Mouse (Mus musculus) urinary bladder, postnatal 4 days (tissue): Measurements from ENCODE around the gene Ilvbl.
"Not testable (repeated sequence)": the region's sequence is repeated elsewhere in the genome, so short reads cannot be mapped to it uniquely, and the experiment has no call there.

Source experiments
- DNase-seq, 2 experiments: peaks; one replicate each; pipeline ENCODE4 v3.0.0; 2021 to 2022; ENCODE audit warnings: low spot score in 2 of 2

Gene Ilvbl

GRCm38 (mm10) chr10:78590744-78591143 lies 16.6 kb downstream of the Ilvbl start:
- DNase-seq = no peak

DNA sequence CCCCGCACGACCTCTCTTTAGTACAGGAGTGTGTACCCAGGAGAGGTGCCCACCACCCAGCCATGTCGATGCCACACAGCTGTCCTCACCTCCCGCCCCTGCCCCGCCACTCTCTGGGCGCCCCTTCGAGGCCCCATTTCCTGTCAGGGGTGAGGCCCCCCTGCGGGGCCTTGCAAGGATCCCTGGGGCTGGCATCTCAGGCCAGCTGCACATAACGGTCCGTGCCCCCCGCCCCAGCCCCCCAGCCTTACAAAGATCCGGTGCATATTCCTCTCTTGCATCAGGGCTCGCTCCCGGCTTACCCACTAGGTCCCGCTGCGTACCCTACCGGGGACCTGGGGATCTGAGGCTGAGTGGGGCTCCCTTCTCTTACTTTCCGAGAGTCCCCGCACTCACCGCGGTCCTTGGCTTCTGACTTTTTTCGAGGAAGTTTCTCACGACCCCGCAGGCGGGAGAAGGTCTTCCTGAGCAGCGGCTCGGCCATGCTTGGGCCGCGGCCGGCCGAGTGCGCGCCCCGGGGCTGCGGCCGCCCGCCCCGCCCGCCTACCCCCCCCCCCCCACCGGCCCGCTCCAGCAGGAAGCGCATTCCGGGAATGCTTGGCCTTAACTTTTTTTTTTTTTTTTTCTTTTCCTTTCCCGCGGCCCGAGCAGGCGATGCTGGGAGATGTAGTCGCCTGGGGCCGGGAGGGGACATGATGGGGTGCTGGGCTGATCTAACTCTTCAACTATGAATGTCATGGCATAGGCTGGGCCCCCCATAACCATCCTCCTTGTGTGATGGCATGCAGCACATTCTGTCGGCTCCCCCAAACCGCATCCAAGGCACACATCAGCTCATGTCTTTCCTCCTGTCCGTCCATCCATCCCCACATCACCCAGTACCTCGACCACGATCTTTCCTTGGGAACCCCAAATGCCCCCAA lies 17.5 kb downstream of the Ilvbl start, which contains the start of gene Syde1:
Gene Syde1, minus strand, starts transcription at position 559 of the 923 bp plus-strand sequence.
- peak in 1 of 2 experiments; percentile 49 for DNase-seq

DNA sequence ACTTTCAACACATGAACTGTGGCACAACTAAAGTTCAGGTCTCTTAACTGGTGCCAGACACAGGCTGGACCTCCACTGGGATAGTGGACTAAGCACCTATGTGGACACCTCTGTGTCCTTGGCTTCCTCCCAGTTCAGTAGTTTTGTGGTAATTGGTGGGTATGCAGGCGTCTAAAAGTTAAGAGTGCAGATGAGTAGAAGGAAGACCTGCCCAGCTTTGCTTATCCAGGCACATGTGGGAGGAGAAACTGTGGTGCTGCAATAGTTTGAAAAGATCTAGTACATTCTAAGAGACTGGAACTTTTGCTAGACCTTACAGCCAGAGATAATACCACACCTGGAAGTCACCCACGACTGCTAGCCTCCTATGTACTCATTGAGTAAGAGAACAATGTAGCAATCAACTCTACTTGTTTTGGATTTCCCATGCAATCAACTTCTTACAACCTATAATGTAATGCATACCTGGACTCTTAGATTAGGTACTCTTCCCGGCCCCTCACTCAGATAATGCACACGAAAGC lies 18.8 kb downstream of the Ilvbl start:
- no peak for DNase-seq

GRCm38 (mm10) chr10:78593736-78594135 lies 19.6 kb downstream of the Ilvbl start:
- DNase-seq = no peak

DNA sequence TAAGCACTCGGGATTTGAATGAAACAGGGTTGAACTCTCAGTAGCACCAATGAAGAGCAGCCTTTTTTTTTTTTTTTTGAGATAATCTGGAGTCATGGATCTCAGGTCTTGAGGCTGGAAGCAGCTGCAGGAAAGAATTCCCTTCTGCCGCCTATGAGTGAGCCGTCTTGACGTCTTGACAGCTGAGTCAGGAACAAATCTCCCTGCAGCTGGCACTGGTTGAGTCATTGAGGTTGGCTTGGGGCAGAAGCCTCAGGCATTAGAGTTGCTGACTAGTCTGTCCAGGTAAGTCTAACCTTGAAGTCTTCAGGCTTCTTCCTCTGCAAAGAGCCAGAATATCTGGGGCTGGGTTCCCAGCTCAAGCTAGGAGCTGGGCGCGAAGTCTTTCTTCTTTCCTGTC lies 20.0 kb downstream of the Ilvbl start:
- DNase-seq = no peak

- DNase-seq = no peak
Observed at GRCm38 (mm10) chr10:78594566-78594965, 20.4 kb downstream of the Ilvbl start.

DNA sequence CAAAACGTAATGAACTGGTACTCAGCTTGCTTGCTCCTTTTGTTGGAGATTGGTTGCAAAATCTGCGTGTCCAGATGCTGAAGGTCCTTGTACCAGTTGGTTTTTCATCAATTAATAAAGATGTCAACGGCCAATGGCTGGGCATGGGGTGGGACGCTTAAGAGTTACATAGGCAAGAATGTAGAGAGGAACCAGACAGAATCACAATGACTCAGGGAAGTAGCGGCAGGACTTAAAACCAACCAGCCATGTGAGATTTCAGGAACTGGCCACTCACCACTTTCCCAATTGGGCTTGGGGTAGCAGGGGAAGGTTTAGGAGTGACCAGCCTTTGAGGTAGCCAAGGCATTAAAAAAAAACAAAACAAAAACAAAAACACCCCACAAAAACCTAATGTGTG lies 25.7 kb downstream of the Ilvbl start:
- no peak for DNase-seq

GRCm38 (mm10) chr10:78605080-78605479 lies 30.9 kb downstream of the Ilvbl start:
- no peak for DNase-seq

- no peak for DNase-seq
Observed at GRCm38 (mm10) chr10:78607602-78608001, 33.5 kb downstream of the Ilvbl start.

DNA sequence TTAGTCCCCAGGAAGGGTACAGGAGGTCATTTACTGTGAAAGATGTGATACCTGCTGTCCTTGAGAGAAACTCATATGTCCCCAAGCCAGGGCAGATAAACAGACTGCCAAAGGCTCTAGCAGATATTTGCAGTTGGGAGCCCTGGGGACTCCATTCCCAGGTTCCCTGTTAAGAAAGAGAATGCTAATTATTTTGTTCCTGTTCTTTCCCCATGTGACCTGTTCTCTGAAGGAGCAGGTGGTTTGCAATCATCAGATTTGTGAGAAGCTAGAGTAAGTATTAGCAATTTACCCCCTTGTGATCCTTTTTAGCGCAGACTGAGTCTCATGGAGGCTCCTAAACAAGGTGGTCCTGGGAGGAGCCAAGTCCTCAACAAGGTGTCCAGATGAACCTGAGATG lies 43.8 kb downstream of the Ilvbl start, which contains the start of gene Olfr1357:
Gene Olfr1357, minus strand, starts transcription at position 101 of the 400 bp plus-strand sequence.
- no peak for DNase-seq

DNA sequence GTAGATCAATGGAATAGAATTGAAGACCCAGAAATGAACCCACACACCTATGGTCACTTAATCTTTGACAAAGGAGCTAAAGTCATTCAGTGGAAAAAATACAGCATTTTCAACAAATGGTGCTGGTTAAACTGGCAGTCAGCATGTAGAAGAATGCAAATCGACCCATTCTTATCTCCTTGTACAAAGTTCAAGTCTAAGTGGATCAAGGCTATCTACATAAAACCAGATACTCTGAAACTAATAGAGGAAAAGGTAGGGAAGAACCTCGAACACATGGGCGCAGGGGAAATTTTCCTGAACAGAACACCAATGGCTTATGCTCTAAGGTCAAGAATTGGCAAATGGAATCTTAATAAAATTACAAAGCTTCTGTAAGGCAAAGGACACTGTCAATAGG lies 49.0 kb downstream of the Ilvbl start:
- not testable (repeated sequence) for DNase-seq

DNA sequence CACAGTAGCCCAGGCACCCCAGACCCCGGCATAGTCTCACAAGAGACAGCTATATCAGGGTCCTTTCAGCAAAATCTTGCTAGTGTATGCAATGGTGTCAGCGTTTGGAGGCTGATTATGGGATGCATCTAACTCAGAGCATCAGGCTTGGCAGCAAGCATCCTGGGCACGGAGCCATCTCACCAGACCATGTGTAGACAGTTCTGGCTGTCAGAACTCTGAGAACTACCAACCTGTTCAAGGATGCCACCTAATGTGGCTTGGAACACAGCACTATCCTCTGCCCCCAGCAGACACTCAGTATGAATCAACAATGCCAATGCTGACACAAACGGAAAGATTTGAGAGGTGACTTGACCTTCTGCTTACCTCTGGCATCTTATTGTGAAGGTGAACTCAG lies 56.0 kb downstream of the Ilvbl start:
- DNase-seq = no peak

GRCm38 (mm10) chr10:78632311-78632710 lies 58.2 kb downstream of the Ilvbl start:
- DNase-seq = no peak
